Mouse (Mus musculus) limb, embryonic 11.5 days (tissue): ENCODE data around the gene Gm49380. TPM values are rescaled to one million over a fixed set of nuclear protein-coding genes. Genes with fewer than 3 reads are reported as not detected.
"Not testable (repeated sequence)": the region's sequence is repeated elsewhere in the genome, so short reads cannot be mapped to it uniquely, and the experiment has no call there.

Source experiments
- ATAC-seq: fragments of 200-750 bp; cut with Nextera tagmentation; 2 replicates; pipeline ENCODE4 v1.8.0; 2017; ENCODE audit warnings: low read depth; ENCODE audit not compliant: insufficient number of reproducible peaks, low FRiP score, low TSS enrichment
- DNase-seq: peaks from one replicate; pipeline ENCODE4 v3.0.0-alpha.2; 2015; ENCODE audit warnings: low spot score
- H3K27ac ChIP-seq: fragments of 300-500 bp; sonication (generic); replicated peaks from 2 replicates; pipeline ENCODE4 v1.5.1; 2014; ENCODE audit warnings: low read depth, mild to moderate bottlenecking, low read length
- H3K27me3 ChIP-seq: fragments of 300-500 bp; sonication (generic); 2 replicates; pipeline ENCODE4 v1.6.1; 2014; ENCODE audit warnings: mild to moderate bottlenecking, low read length, mixed read lengths; ENCODE audit not compliant: control insufficient read depth, insufficient read depth
- H3K36me3 ChIP-seq: fragments of 300-500 bp; sonication (generic); 2 replicates; pipeline ENCODE4 v1.6.1; 2014; ENCODE audit warnings: mild to moderate bottlenecking, low read length, moderate library complexity, mixed read lengths; ENCODE audit not compliant: control insufficient read depth, insufficient read depth
- H3K4me1 ChIP-seq: fragments of 300-500 bp; sonication (generic); 2 replicates; pipeline ENCODE4 v1.6.1; 2014; ENCODE audit warnings: low read length, mixed read lengths; ENCODE audit not compliant: control insufficient read depth, insufficient read depth
- H3K4me2 ChIP-seq: fragments of 300-500 bp; sonication (generic); 2 replicates; pipeline ENCODE4 v1.6.1; 2014; ENCODE audit warnings: low read depth, mild to moderate bottlenecking, moderate library complexity; ENCODE audit not compliant: severe bottlenecking
- H3K4me3 ChIP-seq: fragments of 300-500 bp; sonication (generic); 2 replicates; pipeline ENCODE4 v1.5.1; 2014; ENCODE audit warnings: low read depth, low read length
- H3K9ac ChIP-seq: fragments of 300-500 bp; sonication (generic); 2 replicates; pipeline ENCODE4 v1.6.1; 2014; ENCODE audit warnings: mild to moderate bottlenecking, low read length
- H3K9me3 ChIP-seq: fragments of 300-500 bp; sonication (generic); 2 replicates; pipeline ENCODE4 v1.6.1; 2016; ENCODE audit warnings: low read length; ENCODE audit not compliant: control insufficient read depth
- WGBS: fragments of 180-500 bp; shearing (Covaris S2); extraction: QIAGEN DNeasy Blood & Tissue Kit; methylation state at CpG from one replicate; pipeline ENCODE4 v1.1.7; 2014; 5-methylcytosine and 5-hydroxymethylcytosine counted together
- polyA plus RNA-seq: library from polyadenylated mRNA; unstranded; fragments of >200 nt; fragmentation: Nextera tagmentation; extraction: Ambion mirVana; gene quantifications from 2 replicates; pipeline ENCODE4 v1.2.1, GENCODE M21; 2014

Gene Gm49380
- polyA plus RNA-seq, 1 experiment from 2014 or later: not detected

GRCm38 (mm10) chr9:44119011-44119410, 5.7 kb upstream of the Gm49380 start:
- no peak overlapping the region for H3K9ac ChIP-seq
- no peak overlapping the region for H3K4me3 ChIP-seq
- no peaks in the 10 kb centered on the region for H3K9me3 ChIP-seq
- DNase-seq (peak; percentile 63), ATAC-seq (no peak)
- no peaks in the 10 kb centered on the region for H3K27me3 ChIP-seq
- WGBS: 49% methylated on average over 5 of the region's 5 CpGs
- H3K4me2 ChIP-seq: no peak overlapping the region
- no peak overlapping the region for H3K27ac ChIP-seq
- no peaks in the 10 kb centered on the region for H3K36me3 ChIP-seq
- H3K4me1 ChIP-seq: no peaks in the 10 kb centered on the region

DNA sequence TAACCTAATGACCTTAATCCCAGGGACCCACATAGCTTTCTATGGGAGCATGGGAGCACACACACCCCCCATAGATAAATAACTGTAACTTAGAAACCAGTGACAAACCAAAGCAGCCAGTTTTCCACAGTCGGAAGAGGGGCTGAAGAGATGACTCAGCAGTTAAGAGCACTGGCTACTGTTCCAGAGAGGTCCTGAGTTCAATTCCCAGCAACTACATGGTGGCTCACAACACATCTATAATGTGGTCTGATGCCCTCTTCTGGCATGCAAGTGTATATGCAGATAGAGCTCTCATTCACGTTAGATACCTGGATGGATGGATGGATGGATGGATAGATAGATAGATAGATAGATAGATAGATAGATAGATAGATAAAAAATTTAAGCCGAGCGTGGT, 2.9 kb upstream of the Gm49380 start:
- Histone ChIP-seq H3K36me3 (no peaks in the 10 kb centered on the region), H3K4me3 (no peak overlapping the region), H3K27ac (no peak overlapping the region), H3K9ac (no peak overlapping the region), H3K4me1 (no peaks in the 10 kb centered on the region), H3K4me2 (no peak overlapping the region), H3K27me3 (no peaks in the 10 kb centered on the region), H3K9me3 (no peaks in the 10 kb centered on the region)
- no peak for ATAC-seq
- DNase-seq: no peak
- 85% methylated on average over 4 of the region's 4 CpGs for WGBS

- 92% methylated on average over 9 of the region's 9 CpGs for WGBS
- Histone ChIP-seq H3K27me3 (no peaks in the 10 kb centered on the region), H3K36me3 (no peaks in the 10 kb centered on the region), H3K9me3 (no peaks in the 10 kb centered on the region), H3K4me2 (no peak overlapping the region), H3K27ac (no peak overlapping the region), H3K9ac (no peak overlapping the region), H3K4me3 (no peak overlapping the region), H3K4me1 (peaks cover under 1% of the 10 kb centered on the region)
- ATAC-seq: no peak
- no peak for DNase-seq
Observed at GRCm38 (mm10) chr9:44115599-44115998, 2.3 kb upstream of the Gm49380 start.

DNA sequence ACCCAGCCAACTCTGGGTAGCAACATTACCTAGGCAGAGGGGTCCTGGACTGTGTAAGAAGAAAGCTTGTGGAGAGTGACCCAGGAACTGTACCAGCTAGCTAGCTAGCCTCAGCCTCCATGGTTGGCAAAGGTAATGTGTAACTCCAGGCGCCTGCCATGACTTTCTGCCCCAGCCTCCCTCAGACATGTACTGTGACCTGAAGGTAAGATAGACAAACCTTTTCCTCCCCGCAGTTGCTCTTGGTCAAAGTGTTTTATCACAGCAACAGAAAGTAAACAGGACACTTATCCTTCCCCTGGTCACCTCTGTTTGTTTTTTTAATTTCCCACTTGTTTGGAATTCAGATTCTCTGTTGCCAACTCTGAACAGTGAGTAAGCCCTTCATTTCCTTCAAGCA, 1.2 kb upstream of the Gm49380 start:
- H3K27me3 ChIP-seq: no peaks in the 10 kb centered on the region
- H3K9ac ChIP-seq: no peak overlapping the region
- no peaks in the 10 kb centered on the region; the same call in 1 of the 2 replicates for H3K36me3 ChIP-seq
- DNase-seq (no peak), ATAC-seq (no peak)
- 83% methylated on average over 2 of the region's 2 CpGs for WGBS
- H3K9me3 ChIP-seq: no peaks in the 10 kb centered on the region
- H3K4me1 ChIP-seq: peaks cover 12% of the 10 kb centered on the region
- no peak overlapping the region for H3K4me2 ChIP-seq
- H3K27ac ChIP-seq: no peak overlapping the region
- H3K4me3 ChIP-seq: no peak overlapping the region

DNA sequence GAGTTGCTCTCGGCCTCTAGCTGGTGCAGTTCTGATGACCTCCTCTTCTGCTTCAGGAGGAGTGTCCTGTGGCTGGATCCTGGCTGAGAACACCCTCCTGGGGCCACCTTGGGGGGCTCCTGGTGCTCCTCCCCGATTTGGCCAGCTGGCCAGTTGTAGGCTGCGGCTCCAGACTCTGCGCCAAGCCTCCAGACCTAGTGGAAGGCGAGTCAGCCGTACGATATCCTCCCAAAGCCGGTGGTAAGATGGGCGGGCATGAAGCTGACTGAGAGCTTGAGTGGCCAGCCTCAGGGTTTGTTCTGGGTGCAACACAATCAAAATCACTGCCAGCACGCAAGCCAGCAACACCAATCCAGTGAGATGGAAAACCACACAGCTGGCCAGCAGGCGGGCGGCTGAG, 1.4 kb downstream of the Gm49380 start:
- not testable (repeated sequence) for H3K9ac ChIP-seq, DNase-seq, H3K27ac ChIP-seq, H3K9me3 ChIP-seq, ATAC-seq, H3K27me3 ChIP-seq, H3K36me3 ChIP-seq
- H3K4me3 ChIP-seq: peak overlapping the region; percentile 68; the same call in 1 of the 2 replicates
- peak overlapping the region; percentile 47 for H3K4me2 ChIP-seq
- H3K4me1 ChIP-seq: peaks cover 32% of the 10 kb centered on the region
- WGBS: 77% methylated on average over 10 of the region's 12 CpGs

GRCm38 (mm10) chr9:44109360-44110095, 3.8 kb downstream of the Gm49380 start:
- Histone ChIP-seq H3K4me3 (peak overlapping the region; percentile 8; the same call in 1 of the 2 replicates), H3K4me1 (peaks cover 33% of the 10 kb centered on the region), H3K36me3 (peaks cover 8% of the 10 kb centered on the region; the same call in 1 of the 2 replicates), H3K9me3 (no peaks in the 10 kb centered on the region), H3K27ac (0 out of 2 replicates have a peak overlapping the region, but pooled peaks have one; percentile 30), H3K4me2 (peak overlapping the region; percentile 29; the same call in 1 of the 2 replicates), H3K27me3 (no peaks in the 10 kb centered on the region), H3K9ac (0 out of 2 replicates have a peak overlapping the region, but pooled peaks have one; percentile 30)
- WGBS: 19% methylated on average over 9 of the region's 9 CpGs
- ATAC-seq: no peak
- DNase-seq: peak; percentile 86

DNA sequence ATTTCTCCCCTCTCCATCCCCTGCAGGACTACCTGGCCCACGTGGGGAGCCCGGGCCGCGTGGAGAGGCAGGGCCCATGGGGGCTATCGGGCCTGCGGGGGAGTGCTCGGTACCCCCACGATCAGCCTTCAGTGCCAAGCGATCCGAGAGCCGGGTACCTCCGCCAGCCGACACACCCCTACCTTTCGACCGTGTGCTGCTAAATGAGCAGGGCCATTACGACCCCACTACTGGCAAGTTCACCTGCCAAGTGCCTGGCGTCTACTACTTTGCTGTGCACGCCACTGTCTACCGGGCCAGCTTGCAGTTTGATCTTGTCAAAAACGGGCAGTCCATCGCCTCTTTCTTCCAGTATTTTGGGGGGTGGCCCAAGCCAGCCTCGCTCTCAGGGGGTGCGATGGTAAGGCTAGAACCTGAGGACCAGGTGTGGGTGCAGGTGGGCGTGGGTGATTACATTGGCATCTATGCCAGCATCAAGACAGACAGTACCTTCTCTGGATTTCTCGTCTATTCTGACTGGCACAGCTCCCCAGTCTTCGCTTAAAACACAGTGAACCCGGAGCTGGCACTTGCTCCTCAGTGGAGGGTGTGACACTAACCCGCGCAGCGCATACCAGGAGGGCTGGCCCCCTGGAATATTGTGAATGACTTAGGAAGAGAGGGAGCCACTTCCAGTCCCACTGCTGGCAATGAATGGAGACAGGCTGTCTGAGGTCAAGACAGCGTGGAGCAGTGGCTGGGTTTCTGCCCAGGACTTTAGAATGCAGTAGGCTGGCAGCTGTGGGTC, 4.8 kb downstream of the Gm49380 start:
- DNase-seq (no peak), ATAC-seq (no peak)
- Histone ChIP-seq H3K4me2 (peak overlapping the region; percentile 15), H3K4me1 (peaks cover 33% of the 10 kb centered on the region), H3K9me3 (no peaks in the 10 kb centered on the region), H3K9ac (peak overlapping the region; percentile 30; the same call in 1 of the 2 replicates), H3K27me3 (no peaks in the 10 kb centered on the region), H3K36me3 (peaks cover 10% of the 10 kb centered on the region; the same call in 1 of the 2 replicates), H3K4me3 (no peak overlapping the region), H3K27ac (no peak overlapping the region)
- 84% methylated on average over 31 of the region's 31 CpGs for WGBS

- H3K4me1 ChIP-seq: peaks cover 33% of the 10 kb centered on the region
- H3K9me3 ChIP-seq: no peaks in the 10 kb centered on the region
- DNase-seq (peak; percentile 62), ATAC-seq (no peak)
- H3K27ac ChIP-seq: no peak overlapping the region
- H3K9ac ChIP-seq: no peak overlapping the region
- no peaks in the 10 kb centered on the region for H3K27me3 ChIP-seq
- peak overlapping the region; percentile 18 for H3K4me2 ChIP-seq
- WGBS: 42% methylated on average over 25 of the region's 25 CpGs
- H3K4me3 ChIP-seq: no peak overlapping the region
- H3K36me3 ChIP-seq: peaks cover 10% of the 10 kb centered on the region; the same call in 1 of the 2 replicates
Observed at GRCm38 (mm10) chr9:44107557-44108179, 5.6 kb downstream of the Gm49380 start.
